Mouse (Mus musculus): Measurements from ENCODE around the gene Got2.
"Not testable (repeated sequence)": the region's sequence is repeated elsewhere in the genome, so short reads cannot be mapped to it uniquely, and the experiment has no call there.

Gene Got2

DNA sequence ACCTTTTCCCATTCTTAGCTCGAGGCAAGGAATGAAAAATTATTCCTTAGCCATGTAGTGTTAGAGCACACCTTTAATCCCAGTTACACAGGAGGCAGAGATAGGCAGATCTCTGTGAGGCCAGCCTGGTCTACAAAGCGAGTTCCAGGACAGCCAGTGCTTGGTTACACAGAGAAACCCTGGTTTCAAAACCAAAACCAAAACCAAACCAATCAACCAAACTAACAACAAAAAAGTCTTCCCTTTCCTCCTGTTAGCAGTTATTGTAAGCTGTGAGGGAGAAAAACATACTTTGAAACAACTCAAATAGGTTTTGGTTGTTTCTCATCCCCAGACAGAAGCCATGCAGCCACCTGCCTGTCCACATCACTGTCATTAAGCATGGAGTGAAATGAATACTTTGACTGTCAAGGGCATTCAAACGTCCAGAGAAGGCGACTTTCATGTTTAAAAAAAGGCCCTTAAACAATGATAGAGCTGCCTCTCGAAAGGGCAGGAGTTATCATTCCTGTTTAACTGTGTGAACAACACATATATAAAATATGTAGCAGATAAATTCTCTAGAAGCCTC lies 3.0 kb downstream of the Got2 start:
- H3K36me3 ChIP-seq (ENCODE audit: control insufficient read depth, insufficient read depth, low read length, poor library complexity, severe bottlenecking), result no peaks in the 10 kb centered on the region; the same call in 1 of the 2 replicates
- H3K27me3 ChIP-seq (ENCODE audit: control insufficient read depth, insufficient read depth, low read length, poor library complexity, severe bottlenecking), result no peaks in the 10 kb centered on the region
- peak; percentile 8 for DNase-seq (ENCODE audit: low read depth, low spot score)

DNA sequence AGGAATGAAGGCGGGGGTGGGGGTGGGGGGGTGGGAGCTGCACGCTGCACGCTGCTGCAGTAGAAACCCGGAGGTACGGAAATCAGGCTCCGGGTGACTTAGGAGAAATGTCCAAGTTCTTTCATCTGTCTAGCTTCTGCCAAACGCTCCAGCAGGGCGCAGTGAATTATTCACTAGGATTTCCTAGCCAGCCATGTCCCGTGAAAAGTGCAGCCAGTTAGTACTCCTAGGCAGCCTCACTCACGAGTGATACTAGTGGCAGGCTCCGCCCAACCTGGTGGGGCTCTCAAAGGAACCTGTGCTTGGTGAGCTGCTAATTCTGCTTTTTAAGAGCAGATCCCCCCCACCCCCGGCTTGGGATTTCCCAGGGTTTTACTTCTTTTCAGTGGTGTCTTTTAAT lies 3.9 kb downstream of the Got2 start:
- Histone ChIP-seq H3K36me3 (ENCODE audit: control insufficient read depth, insufficient read depth, low read length, poor library complexity, severe bottlenecking) (no peaks in the 10 kb centered on the region; the same call in 1 of the 2 replicates), H3K27me3 (ENCODE audit: control insufficient read depth, insufficient read depth, low read length, poor library complexity, severe bottlenecking) (no peaks in the 10 kb centered on the region)
- DNase-seq (ENCODE audit: low read depth, low spot score), result no peak

DNA sequence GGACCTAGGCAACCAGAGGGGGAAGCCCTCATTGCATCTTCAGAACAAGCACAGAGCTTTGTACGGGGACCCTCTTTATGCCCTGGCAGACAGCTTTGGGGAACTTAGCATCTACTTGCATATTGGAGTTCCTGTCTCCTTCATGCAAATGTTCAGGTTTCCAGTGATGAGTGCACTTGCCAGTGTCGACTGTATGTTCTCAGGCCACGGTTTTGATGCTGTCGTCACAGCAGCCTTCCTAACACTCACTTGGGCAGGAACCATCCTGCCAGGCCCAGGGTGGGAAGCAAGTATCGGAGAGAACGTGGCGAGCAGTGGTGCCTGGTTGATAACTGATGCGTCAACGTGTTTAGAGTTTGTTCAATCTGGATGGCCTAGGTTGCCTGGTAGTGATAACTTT lies 6.2 kb downstream of the Got2 start:
- no peaks in the 10 kb centered on the region for H3K27me3 ChIP-seq (ENCODE audit: control insufficient read depth, insufficient read depth, low read length, poor library complexity, severe bottlenecking)
- H3K36me3 ChIP-seq (ENCODE audit: control insufficient read depth, insufficient read depth, low read length, poor library complexity, severe bottlenecking), result peaks cover 4% of the 10 kb centered on the region; the same call in 1 of the 2 replicates
- no peak for DNase-seq (ENCODE audit: low read depth, low spot score)

DNA sequence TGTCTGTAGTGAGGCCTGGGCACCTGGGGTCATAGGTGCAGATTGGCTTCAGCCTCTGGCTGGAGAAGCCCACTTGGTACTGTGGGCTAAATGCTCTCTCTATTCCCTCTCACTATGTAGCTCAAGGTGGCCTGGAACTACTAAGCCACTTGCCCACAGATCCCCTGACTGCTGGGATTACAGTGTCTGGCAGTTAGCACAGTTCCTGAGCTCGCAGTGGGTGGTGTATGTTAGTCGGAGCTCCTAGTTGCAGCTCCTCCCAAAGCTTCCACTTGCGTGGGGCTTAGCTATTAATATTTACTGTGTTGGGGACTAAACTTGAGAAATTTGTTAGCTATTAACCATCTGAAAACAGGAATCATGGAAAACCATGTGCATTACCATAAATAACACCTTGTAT lies 6.8 kb downstream of the Got2 start:
- Histone ChIP-seq H3K36me3 (ENCODE audit: control insufficient read depth, insufficient read depth, low read length, poor library complexity, severe bottlenecking) (peaks cover 4% of the 10 kb centered on the region; the same call in 1 of the 2 replicates), H3K27me3 (ENCODE audit: control insufficient read depth, insufficient read depth, low read length, poor library complexity, severe bottlenecking) (no peaks in the 10 kb centered on the region)
- DNase-seq (ENCODE audit: low read depth, low spot score), result no peak

DNA sequence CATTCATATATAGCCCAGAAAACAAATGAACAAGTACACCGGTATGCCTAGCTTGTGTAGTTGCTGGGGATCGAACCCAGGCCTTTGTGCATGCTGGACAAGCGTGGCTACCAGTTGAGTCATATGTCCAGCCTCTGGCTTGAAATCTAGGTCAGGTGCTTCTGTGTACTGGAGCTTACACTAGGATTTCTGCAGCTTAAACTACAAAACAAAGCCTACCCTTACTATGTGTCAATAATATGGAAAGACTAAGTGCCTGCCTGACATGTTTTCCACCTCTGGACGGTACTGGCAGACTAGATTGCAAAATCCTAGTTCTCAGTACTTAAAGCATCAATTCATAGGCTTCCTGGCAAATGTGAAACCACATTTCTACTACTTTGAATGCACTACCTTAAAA lies 8.5 kb downstream of the Got2 start:
- DNase-seq (ENCODE audit: low read depth, low spot score), result no peak
- Histone ChIP-seq H3K27me3 (ENCODE audit: control insufficient read depth, insufficient read depth, low read length, poor library complexity, severe bottlenecking) (no peaks in the 10 kb centered on the region), H3K36me3 (ENCODE audit: control insufficient read depth, insufficient read depth, low read length, poor library complexity, severe bottlenecking) (peaks cover 5% of the 10 kb centered on the region; the same call in 1 of the 2 replicates)

DNA sequence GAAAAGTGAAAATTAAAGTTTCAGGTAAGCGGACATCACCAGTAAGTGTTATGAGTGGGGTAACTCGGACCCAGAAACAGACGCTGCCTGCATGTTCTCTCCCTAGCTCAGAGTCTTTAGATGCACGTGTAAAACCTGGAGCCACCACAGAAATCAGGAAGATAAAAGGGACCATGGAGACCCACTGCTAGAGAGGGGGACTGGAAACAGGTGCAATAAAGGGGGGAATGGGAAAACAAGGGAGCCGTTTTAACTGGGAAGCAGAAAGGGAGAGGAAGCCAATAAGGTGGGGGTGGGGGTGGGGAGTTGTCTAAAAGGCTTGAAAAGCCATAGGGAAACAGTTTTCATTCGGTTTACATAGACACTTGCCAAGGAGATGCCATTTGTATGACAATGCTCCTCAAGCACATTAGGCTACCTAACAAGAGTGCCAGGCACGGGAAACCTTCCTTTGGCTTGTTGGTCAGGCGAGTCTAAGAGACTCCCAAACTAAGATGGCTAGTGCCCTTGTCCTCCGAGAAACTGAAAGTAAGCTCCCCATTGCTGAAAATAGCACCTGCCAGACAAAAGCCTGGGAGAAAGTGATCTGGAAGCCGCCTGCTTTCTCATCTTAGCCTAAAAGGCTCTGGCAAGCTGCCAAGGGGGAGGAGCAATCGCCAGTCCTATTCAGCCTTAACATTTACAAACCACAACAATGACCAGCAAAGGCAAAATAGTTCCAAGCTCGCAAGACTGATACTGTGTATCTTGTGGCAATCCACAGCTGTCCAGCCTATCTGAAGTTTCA lies 10.0 kb downstream of the Got2 start:
- H3K36me3 ChIP-seq (ENCODE audit: control insufficient read depth, insufficient read depth, low read length, poor library complexity, severe bottlenecking), result peaks cover 5% of the 10 kb centered on the region; the same call in 1 of the 2 replicates
- DNase-seq (ENCODE audit: low read depth, low spot score), result no peak
- no peaks in the 10 kb centered on the region for H3K27me3 ChIP-seq (ENCODE audit: control insufficient read depth, insufficient read depth, low read length, poor library complexity, severe bottlenecking)

DNA sequence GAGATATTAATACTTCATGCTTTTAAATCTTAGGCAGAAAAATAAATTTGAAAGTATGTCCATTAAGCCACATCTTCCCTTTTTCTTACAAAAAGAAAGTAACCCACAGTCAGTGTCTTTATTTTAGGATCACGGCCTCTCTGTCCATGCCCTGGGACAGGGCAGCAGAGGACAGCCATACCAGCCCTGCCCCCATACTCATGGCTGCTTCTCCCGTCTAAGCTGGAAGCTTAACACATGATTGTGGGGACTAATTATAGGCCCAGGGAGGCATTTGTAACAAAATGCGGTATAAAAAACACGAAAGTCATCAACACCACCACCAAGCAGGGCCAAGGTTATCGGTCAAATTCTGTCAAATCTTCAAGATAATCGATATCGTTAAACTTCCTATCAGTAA lies 13.1 kb downstream of the Got2 start:
- no peaks in the 10 kb centered on the region for H3K27me3 ChIP-seq (ENCODE audit: control insufficient read depth, insufficient read depth, low read length, poor library complexity, severe bottlenecking)
- no peak for DNase-seq (ENCODE audit: low read depth, low spot score)
- H3K36me3 ChIP-seq (ENCODE audit: control insufficient read depth, insufficient read depth, low read length, poor library complexity, severe bottlenecking), result peaks cover 16% of the 10 kb centered on the region

DNA sequence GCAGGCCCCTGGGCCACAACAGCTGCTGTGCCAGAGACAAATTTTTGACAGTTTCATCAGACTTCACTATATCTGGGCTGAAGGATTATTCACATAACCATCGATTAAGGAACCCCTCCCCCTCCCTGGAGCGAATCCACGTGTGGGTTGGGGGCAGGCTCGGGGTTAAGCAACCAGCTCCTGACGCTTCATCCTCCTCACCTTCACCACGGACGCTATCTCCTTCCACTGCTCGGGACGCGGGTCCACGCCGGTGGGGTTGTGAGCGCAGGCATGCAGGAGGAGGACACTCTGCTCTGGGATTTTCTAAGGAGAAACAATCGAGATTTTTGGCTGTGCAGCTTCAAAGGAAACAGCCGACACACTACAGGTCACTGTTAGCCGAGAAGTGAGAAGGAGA lies 16.7 kb downstream of the Got2 start:
- no peak for DNase-seq (ENCODE audit: low read depth, low spot score)
- no peaks in the 10 kb centered on the region for H3K27me3 ChIP-seq (ENCODE audit: control insufficient read depth, insufficient read depth, low read length, poor library complexity, severe bottlenecking)
- peaks cover 18% of the 10 kb centered on the region for H3K36me3 ChIP-seq (ENCODE audit: control insufficient read depth, insufficient read depth, low read length, poor library complexity, severe bottlenecking)

DNA sequence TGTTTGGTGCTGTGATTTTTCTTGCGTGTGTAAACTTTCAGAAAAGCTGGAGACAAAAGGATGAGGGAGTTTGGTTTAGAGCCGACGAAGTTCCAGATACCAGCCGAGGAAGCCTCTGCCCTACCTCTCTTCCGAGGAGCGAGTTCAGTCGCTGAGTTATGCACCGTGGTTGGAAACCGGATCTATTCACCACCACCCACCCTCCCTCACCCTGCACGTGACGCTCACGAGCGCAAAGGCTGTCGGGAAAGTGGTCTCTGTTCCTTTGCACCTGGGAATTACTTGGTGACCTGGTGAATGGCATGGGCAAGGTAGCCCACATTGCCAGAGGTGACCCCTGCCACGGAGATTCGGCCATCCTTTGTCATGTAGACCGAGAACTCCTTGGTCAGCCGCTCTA lies 23.5 kb downstream of the Got2 start:
- not testable (repeated sequence) for H3K27me3 ChIP-seq (ENCODE audit: control insufficient read depth, insufficient read depth, low read length, poor library complexity, severe bottlenecking); H3K36me3 ChIP-seq (ENCODE audit: control insufficient read depth, insufficient read depth, low read length, poor library complexity, severe bottlenecking); DNase-seq (ENCODE audit: low read depth, low spot score)

DNA sequence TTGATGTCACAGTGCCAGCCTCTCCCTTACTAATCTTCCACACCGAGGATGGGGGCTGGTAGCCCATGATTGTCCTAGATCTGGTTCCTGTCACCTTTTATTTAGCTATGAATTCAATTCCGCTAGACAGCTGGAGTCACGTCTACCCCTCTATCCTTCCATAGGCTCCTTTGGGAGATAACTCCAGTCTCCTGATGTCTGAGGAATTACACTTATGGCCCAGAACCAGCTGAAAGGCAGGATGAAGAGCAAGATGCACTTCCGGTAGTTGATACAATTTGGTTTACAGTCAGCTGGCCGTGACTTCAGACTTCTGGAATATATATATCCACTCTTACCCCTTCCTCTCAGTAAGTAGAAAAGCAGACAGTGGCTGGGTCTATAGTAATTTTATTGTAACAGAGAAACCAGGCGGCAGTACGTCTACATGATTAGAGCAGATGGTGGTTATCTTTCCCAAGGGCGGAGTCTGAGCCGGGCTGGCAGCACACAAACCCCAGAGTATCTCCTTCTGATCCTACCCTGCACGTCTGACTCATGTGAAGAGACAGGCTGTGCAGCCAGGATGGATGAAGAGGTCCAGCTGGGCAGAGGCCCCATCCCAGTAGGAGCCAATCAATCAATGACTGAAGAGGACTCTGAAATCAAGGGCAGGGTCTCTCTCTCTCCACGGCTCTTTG lies 24.4 kb downstream of the Got2 start:
- not testable (repeated sequence) for DNase-seq (ENCODE audit: low read depth, low spot score); H3K36me3 ChIP-seq (ENCODE audit: control insufficient read depth, insufficient read depth, low read length, poor library complexity, severe bottlenecking); H3K27me3 ChIP-seq (ENCODE audit: control insufficient read depth, insufficient read depth, low read length, poor library complexity, severe bottlenecking)

DNA sequence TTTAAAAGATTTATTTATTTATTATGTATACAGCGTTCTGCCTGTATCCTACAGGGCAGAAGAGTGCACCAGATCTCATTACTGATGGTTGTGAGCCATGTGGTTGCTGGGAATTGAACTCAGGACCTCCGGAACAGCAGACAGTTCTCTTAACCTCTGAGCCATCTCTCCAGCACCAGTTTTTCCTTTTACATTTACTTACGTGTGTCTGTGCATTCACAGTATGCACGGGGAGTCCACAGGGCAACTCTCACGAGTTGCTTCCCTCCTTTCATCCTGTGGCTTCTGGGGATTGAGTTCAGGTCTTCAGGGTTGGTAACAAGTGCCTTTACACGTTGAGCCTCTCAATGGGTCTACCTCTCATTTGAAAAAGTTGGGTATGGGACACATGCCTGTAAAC lies 34.2 kb downstream of the Got2 start:
- H3K27me3 ChIP-seq (ENCODE audit: control insufficient read depth, insufficient read depth, low read length, poor library complexity, severe bottlenecking), result no peaks in the 10 kb centered on the region; the same call in 1 of the 2 replicates
- no peak for DNase-seq (ENCODE audit: low read depth, low spot score)
- H3K36me3 ChIP-seq (ENCODE audit: control insufficient read depth, insufficient read depth, low read length, poor library complexity, severe bottlenecking), result no peaks in the 10 kb centered on the region

DNA sequence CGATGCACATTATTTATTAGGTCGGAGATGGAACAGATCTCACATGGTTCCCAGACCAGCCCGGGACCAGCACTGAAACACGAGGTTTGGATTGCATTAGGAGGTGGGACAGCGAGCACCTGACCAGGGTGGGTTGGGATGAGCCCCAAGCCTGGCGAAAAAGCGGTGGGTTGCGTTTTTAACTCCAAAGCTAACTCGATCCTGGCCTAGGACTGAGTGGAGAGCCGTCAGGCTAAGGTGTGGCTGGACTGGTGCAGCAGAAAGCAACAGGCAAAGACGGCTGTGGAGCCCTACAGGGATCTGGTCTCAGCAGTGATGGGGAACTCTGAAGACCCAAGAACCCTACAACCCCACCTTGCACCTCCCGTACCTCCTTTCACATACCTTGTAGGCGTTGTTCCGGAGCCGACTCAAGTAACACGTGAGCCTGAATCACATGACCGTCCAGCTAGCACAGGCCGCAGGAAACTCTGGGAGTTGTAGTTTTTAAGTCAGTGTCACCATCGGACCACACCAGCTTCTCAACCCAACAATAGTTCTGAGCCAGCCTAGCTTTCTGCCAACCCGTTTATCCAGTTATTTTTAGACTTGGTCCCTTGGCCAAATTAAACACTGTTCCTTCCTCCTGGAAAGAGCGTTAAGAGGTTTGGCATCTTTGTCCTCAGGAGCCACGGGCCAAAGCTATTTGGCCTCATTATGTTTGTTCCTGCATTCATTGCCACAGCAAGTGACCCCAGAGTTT lies 35.1 kb downstream of the Got2 start, which contains the start of gene Slc38a7:
Gene Slc38a7 (minus strand): TSS at position 438 of the 742 bp plus-strand sequence.
- H3K27me3 ChIP-seq (ENCODE audit: control insufficient read depth, insufficient read depth, low read length, poor library complexity, severe bottlenecking), result no peaks in the 10 kb centered on the region; the same call in 1 of the 2 replicates
- peak; percentile 93 for DNase-seq (ENCODE audit: low read depth, low spot score)
- H3K36me3 ChIP-seq (ENCODE audit: control insufficient read depth, insufficient read depth, low read length, poor library complexity, severe bottlenecking), result peaks cover 2% of the 10 kb centered on the region; the same call in 1 of the 2 replicates

DNA sequence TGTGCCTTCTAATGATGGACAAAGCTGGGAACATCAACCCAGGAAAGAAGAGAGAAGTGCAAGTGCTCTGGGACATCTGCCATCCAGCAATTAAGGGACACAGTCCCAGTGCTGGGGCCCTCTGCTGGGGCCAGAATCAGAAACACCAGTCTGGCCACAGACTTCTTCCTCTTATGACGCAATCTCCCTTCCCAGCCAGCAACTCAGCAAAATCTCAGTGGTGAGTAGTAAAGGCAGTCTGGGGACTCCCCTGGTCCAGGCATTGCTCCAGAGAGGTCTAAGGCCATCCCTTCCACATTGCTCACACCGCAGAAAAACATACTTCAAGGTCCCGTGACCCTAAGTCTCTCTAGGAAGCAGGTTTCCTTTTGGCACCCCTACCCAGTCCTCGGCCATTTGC lies 36.1 kb downstream of the Got2 start:
- Histone ChIP-seq H3K36me3 (ENCODE audit: control insufficient read depth, insufficient read depth, low read length, poor library complexity, severe bottlenecking) (peaks cover 3% of the 10 kb centered on the region), H3K27me3 (ENCODE audit: control insufficient read depth, insufficient read depth, low read length, poor library complexity, severe bottlenecking) (no peaks in the 10 kb centered on the region; the same call in 1 of the 2 replicates)
- DNase-seq (ENCODE audit: low read depth, low spot score), result peak; percentile 32

DNA sequence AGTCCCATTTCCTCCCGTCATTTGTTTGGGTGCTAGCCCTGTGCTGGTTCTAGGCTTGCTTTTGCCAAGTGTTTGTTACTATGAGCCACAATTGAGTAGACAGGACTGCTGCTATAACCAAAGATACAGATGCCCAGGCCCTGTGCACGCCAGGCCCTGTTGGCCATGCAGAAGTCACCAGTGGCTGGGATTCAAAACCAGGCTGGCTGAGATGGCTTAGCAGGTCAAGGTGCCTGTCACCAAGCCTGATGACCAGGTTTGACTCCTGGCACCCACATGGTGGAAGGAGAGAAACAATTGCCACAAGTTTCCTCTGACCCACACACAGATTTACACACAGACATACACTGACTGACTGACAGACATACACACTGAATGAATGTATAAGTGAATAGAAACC lies 38.0 kb downstream of the Got2 start:
- H3K27me3 ChIP-seq (ENCODE audit: control insufficient read depth, insufficient read depth, low read length, poor library complexity, severe bottlenecking), result no peaks in the 10 kb centered on the region; the same call in 1 of the 2 replicates
- DNase-seq (ENCODE audit: low read depth, low spot score), result no peak
- H3K36me3 ChIP-seq (ENCODE audit: control insufficient read depth, insufficient read depth, low read length, poor library complexity, severe bottlenecking), result peaks cover 5% of the 10 kb centered on the region

Data from splenic B cell, adult 2 months (primary cell).